Mouse (Mus musculus): ENCODE results near the gene Tada2b. TPM values are rescaled to one million over a fixed set of nuclear protein-coding genes. Genes with fewer than 3 reads are reported as not detected.

Gene Tada2b
- total RNA-seq, 2 experiments from 2014 or later, result 35.0 to 39.6 TPM

DNA sequence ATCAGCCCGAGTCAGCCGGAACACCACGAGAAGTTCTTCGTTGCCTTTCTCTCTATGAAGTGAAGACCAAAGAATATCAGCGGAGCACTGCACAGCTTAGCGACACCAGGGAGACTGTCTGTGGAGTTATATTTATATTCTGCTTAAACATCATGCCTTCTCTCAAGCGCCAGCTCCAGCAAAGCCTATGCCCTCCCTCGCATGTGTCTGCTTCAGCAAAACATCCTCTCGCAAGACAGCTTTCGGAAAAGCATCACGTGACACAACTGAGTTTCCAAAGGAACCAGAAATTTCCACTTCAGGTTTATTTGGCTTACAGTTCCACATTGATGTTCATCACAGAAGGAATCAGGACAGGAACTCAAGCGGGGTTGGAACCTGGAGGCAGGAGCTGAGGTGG, 36.2 kb downstream of the Tada2b start:
- DNase-seq (ENCODE audit: low spot score in 2 of 2), result no peak

DNA sequence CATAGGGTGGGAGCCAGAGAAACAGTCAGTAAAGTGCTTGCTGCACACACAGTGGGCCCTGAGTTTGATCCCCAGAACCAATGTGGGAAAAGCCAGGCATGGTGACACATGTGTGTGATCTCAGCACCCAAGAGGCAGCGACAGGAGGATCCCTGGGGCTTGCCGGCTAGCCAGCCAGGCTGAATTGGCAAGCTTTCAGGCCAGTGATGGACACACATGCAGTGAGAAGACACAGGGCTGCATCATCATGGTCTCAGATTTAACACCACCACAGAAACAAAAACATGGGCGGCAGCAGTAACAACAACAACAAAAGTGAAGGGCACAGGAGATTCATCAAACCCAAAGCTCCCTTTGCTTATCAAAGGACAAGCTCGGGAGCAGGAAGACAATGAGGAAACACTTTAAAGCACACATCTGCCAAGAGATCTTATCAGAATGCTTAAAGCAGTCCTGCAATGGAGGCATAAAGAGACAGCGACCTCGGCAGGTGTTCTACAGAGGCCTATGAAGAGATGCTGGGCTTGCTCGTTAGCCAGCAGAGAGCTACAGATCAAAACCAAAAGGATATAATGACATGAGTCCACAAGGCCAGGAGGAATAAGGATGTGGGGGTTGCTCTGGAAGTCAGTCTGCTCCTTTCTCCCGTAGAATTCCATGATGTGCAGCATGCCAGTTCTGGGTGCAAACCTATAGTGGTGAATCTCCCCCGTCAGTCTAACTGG, 37.8 kb downstream of the Tada2b start:
- no peak for DNase-seq (ENCODE audit: low spot score in 2 of 2)

DNA sequence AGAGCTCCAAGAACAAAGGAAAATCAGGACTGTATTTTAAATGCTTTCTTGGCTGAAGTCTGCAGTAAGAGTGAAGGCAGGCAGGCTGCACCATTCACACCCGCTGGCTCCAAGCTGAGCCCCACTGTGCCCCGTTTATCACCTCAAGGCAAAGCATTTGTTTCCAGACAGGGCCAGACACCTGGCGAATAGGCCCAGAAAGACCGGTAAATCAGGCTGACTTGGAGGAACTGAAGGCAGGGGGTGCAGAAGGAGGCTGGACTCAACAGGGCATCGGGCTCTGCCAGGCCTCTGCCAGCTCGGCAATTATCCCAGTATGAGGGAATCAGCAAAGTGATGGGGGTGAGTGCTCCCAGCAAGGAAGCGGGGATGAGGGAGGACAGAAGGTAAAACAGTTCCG, 39.1 kb downstream of the Tada2b start:
- no peak for DNase-seq (ENCODE audit: low spot score in 2 of 2)

DNA sequence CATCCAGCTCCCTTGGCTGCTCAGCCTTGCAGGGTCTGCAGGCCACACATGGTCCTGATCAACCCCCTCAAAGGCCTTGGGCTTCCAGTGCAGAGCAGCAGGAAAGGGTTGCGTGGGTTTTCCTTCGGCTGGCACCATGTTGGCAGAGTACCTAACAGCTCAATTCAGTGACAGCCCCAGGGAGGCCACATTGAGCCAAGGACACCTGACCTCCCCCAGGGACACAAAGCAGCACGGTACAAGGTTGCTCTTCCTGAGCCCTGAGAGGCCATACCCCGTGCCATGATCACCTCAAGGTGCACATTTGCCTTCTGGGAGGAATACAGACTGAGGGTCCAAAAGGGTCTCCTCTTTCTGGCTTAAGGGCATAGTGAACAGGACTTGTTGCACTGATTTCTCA, 39.5 kb downstream of the Tada2b start:
- DNase-seq (ENCODE audit: low spot score in 2 of 2), result no peak

DNA sequence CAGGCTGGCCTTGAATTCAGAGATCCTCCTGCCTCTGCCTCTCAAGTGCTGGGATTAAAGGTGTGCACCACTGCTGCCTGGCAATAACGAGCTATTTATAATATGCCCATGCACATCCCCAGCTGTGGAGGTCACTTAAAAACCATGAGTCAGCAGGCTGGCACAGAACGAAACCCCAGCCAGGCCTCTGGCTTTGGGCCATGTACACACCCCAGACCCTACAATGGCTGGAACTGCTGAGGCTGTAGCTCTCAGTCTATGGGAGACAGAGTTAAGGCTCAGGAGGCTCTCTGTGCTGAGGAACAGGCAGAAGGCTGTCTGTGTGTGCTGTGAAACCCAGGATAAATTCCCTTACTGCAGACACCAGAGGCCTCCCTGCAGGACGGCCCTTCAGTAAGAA, 43.3 kb downstream of the Tada2b start:
- DNase-seq (ENCODE audit: low spot score in 2 of 2), result no peak

DNA sequence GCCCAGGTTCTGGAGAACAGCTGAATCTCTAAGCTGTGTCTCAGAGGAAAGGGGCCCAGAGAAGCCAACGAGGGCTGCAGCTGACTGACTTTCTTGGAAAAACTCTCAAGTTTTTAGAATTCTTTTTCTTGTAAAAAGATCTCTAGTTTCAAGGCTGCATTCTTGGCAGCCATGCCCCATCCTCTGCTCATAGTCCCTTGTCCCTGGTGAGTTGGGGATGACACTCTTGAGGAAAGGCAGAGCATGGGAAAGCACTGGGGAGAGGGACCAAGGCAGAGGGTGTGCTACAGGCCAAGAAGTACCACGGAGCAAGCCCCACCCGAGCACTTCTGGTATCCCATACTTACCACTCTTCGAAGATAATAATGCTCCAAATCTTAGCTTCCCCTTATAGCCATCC, 47.2 kb downstream of the Tada2b start:
- DNase-seq (ENCODE audit: low spot score in 2 of 2), result no peak

DNA sequence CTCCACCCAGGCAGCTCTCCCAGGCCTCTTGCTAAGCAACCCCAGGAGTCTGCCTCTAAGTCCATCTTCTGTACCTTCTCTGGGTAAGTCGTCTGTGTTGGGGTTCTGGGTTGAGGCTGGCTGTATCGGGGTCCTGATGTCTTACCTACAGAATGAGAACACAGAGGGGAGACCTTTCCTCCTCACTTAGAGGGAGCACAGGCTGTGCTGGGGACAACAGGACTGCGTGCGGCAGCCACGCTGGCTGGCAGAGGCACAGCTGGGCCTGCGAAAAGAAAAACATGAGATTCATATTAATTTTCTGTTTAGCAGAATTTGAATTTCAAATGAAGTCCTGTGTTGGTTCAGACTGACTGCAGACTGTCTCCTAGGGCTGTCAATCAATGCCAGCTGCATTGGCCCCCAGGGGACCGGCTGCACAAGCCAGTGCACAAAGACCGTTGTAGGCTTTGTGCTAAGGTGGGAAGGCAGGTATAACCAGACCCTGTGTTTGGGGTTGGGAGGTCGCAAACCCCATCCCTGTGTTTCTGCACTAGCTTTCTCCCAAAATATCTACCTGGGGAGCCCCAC, 49.6 kb downstream of the Tada2b start:
- DNase-seq (ENCODE audit: low spot score in 2 of 2), result no peak

DNA sequence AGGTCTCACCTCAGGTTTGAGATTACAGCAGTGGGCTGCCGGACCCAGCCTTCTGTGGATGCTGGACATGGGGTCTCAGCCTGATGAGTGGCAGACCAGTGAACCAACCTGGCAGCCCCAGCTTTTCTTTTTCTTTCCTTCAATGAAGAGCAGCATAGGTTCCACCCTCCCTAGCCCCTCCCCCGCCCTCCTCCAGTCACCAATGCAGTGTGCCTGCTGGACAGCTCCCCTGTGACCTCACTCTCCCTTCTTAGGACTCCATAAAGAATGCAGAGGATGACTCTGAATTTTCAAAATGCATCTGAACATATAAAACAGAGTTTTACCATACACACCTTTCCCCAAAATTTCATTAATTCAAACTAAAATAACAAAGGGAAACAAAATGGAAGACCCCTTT, 52.4 kb downstream of the Tada2b start:
- no peak for DNase-seq (ENCODE audit: low spot score in 2 of 2)

DNA sequence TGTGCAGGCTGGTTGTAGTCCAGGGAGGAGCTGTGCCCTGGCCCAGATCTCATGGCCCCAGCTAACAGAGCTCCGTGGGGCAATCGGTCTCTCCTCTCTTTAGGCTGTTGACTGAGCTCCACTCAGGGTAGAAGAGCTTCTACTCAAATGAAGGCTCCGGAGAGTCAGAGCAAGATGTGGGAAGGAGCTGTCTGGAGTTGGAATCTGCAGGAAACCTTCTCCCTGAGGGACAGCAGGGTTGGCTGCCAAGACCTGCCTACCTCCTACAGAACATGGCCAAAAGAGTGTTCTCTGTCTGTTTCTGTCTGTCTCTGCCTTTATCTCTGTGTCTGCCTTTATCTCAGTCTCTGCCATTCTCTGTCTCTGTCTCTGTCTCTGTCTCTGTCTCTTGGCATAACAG, 54.5 kb downstream of the Tada2b start:
- DNase-seq (ENCODE audit: low spot score in 2 of 2), result no peak

DNA sequence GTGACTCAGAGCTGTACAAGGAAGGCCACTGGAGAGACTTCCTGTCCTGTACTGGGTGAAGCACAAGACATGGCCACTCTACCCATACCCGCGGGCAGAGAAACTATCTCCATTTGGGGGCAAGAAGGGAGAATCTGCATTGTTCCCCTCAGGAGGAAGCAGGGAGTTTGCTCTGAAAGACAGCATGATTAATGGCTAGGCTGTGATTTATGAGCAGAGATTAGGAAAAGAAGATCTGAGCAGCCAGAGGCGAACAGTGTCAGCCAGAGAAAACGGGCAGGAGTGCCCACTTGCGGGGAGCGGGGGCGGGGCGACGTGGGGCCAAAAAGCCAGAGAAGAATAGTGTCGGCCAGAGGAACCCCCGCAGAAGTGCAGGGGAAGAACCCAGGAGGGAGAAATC, 56.3 kb downstream of the Tada2b start:
- DNase-seq (ENCODE audit: low spot score in 2 of 2), result peak in 1 of 2 experiments; percentile 39

DNA sequence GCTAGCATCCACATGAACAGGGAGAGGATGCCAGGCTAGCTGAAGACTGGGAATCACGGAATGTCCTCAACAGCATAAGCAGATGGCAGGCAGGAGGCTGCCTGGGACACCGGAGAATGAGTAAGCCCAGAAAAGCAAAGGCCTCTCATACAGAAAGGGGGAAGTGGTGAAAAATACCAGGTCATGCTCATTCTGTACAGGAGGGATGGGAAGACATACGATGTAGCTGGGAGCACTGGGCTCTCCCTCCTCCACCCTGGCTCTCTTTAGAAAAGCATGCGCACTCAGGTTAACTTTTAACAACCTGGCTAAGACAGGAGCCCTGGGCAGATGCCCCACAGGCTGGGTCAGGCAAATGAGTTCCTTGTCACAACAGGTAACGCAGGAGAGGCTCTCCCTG, 57.7 kb downstream of the Tada2b start:
- no peak for DNase-seq (ENCODE audit: low spot score in 2 of 2)

DNA sequence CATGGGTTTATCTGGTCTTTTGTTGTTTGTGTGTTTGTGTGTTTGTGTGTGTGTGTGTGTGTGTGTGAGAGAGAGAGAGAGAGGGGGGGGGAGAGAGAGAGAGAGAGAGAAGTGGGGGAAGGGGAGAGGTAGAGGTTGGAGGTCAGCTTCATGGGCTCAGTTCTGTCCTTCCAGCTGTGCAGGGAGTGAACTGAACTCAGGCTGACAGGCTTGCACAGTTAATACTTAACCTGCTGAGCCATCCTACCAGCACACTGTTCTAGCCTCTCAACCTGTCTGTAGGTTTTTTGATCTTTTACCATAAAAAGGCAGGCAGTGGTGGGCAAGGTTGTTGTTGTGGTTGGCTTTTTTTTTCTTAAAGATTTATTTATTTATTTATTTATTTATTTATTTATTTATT, 59.4 kb downstream of the Tada2b start:
- no peak for DNase-seq (ENCODE audit: low spot score in 2 of 2)

Other genes starting within 250 kb of the Tada2b start
- gene Sorcs2, start 86.1 kb downstream of the Tada2b start, total RNA-seq (2021), result 10 to 100 TPM; 14.2 to 30.4 TPM
- 10 to 100 TPM; 76.2 to 79.3 TPM for gene Grpel1, start 19.3 kb downstream of the Tada2b start, total RNA-seq (2021)
- under 1 TPM; 0.17 to 0.45 TPM for gene Ccdc96, start 303 bp upstream of the Tada2b start, total RNA-seq (2021)
- 10 to 100 TPM; 34.4 to 57.2 TPM for gene Tbc1d14, start 109.0 kb upstream of the Tada2b start, total RNA-seq (2021)
- gene D5Ertd579e, start 211.7 kb upstream of the Tada2b start, total RNA-seq (2021), result 10 to 100 TPM; 73.9 to 87.5 TPM

Data from adrenal gland, adult 18-20 months (tissue).